Mouse (Mus musculus): ENCODE measurements at regions not wholly inside any gene's neighbourhood (a gene's known extent, or its start where the extent isn't known, plus 50 kb on each side); places are given as distances from the start of the nearest gene placed in this dataset.

DNA sequence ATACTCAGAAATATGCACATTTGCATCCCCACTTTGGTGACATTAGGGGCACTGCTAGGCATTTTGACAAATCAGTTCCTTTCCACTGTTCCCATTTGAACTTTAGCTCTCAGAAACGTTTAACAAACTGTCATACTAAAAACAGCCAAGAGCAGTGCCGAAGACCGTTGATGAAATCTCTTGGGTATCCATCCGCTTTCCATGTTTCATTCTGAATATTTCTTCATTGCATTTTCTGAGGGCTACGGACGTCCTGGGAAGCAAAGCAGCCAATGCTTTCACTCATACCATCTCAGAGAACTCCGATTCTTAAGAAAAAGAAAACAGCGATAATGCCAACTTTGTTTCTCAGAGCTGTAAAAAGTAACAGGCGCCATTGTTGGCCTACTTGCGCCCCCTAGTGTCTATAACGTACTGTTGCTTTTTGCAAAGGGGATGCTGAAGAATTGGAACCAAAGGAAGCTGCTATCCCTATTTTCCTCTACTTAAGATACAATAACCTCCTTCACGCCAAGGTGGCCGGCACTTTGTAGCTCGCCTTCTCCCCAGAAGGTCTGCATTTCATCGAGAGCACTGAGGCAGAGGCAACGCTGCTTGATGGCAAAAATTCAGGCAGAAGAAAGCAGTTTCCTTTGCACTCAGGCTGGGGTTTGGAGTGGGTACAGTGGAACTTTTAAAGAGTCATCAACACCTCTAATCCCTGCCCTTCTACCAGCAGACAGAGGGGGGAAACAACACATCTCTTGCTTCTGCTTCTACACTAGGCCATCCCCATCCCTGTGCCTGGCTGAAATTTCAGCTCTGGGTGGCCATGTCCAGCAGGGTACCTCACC lies 163.1 kb upstream of the Spred2 start:
- TF ChIP-seq MAX (IDR thresholded peaks at IDR 0.05; ENCODE audit: low read length) = no peak
- peak; percentile 96 for TF ChIP-seq RAD21 (IDR thresholded peaks at IDR 0.05; ENCODE audit: low read depth, low read length)
- TF ChIP-seq MEF2A (IDR thresholded peaks at IDR 0.05; ENCODE audit: borderline replicate concordance, low read depth, low read length) = peak; percentile 51; the same call in 1 of the 2 replicates
- TF ChIP-seq ELF1 (IDR thresholded peaks at IDR 0.05; ENCODE audit: low read depth, low read length) = no peak
- TF ChIP-seq CTCF (conservative IDR thresholded peaks at IDR 0.05 in 1 of 2, IDR thresholded peaks at IDR 0.05 in 1 of 2; ENCODE audit: low read depth in 2 of 2, low read length in 2 of 2) = peak; percentile 94
- no peak for TF ChIP-seq POLR2AphosphoS2 (IDR thresholded peaks at IDR 0.05; ENCODE audit: low read depth, low read length)
- peak; percentile 40; the same call in 1 of the 2 replicates for TF ChIP-seq NELFE (IDR thresholded peaks at IDR 0.05; ENCODE audit: low read depth, low read length)
- TF ChIP-seq UBTF (IDR thresholded peaks at IDR 0.05; ENCODE audit: low read depth, low read length) = no peak
- no peak for TF ChIP-seq MXI1 (IDR thresholded peaks at IDR 0.05; ENCODE audit: low read depth, low read length)
- TF ChIP-seq CHD2 (IDR thresholded peaks at IDR 0.05; ENCODE audit: low read length) = no peak
- TF ChIP-seq CHD1 (IDR thresholded peaks at IDR 0.05; ENCODE audit: low read depth, low read length) = no peak
- peak; percentile 92 for TF ChIP-seq SMC3 (IDR thresholded peaks at IDR 0.05; ENCODE audit: low read depth, low read length)
- no peak for TF ChIP-seq NRF1 (IDR thresholded peaks at IDR 0.05; ENCODE audit: low read depth, low read length)
- TF ChIP-seq GABPA (IDR thresholded peaks at IDR 0.05; ENCODE audit: insufficient replicate concordance, low read depth, low read length) = no peak
- TF ChIP-seq TBP (conservative IDR thresholded peaks at IDR 0.05; ENCODE audit: low read depth, low read length) = no peak
- TF ChIP-seq ZC3H11A (IDR thresholded peaks at IDR 0.05; ENCODE audit: low read depth, low read length) = peak; percentile 84
- 0 out of 2 replicates have a peak, but pooled peaks have one; percentile 18 for TF ChIP-seq JUND (conservative IDR thresholded peaks at IDR 0.05; ENCODE audit: low read depth, low read length)
- no peak for TF ChIP-seq MAZ (IDR thresholded peaks at IDR 0.05; ENCODE audit: low read depth, low read length)
- TF ChIP-seq MYC (IDR thresholded peaks at IDR 0.05; ENCODE audit: low read depth, low read length) = no peak
- TF ChIP-seq IRF4 (IDR thresholded peaks at IDR 0.05; ENCODE audit: low read depth, low read length) = peak; percentile 51; the same call in 1 of the 2 replicates
- dilution Hi-C loops (cut with MboI; ENCODE audit: extremely low pct_ligation_motif_present, extremely low pct_unique_long_range_greater_than_20kb, low sequenced_read_pairs) (no loop called here), in situ Hi-C loops (cut with MboI; ENCODE audit: low pct_ligation_motif_present, low pct_unique_long_range_greater_than_20kb, low sequenced_read_pairs) (loop anchor here (25.0 kb wide), 2 partner anchors 724 to 949 kb away; no protein-coding TSS in a partner anchor)
- no peaks in the 10 kb centered on the region for H3K36me3 ChIP-seq (replicated peaks in 1 of 2; ENCODE audit: control insufficient read depth in 1 of 2, insufficient read depth in 1 of 2, low read length in 1 of 2)
- DNase-seq (ENCODE audit: extremely low read depth) = peak; percentile 78
- H3K9ac ChIP-seq (ENCODE audit: insufficient read depth, low read depth) = peak overlapping the region; percentile 56
- no peaks in the 10 kb centered on the region for H3K9me3 ChIP-seq (replicated peaks; ENCODE audit: low read length)
- H3K4me1 ChIP-seq (ENCODE audit: control insufficient read depth in 1 of 2, insufficient read depth in 2 of 2) = 0 out of 4 replicates have a peak, but pooled peaks cover 2 to 3% of the 10 kb centered on the region in 2 experiments
- H3K79me2 ChIP-seq (replicated peaks; ENCODE audit: control insufficient read depth, extremely low read depth, insufficient read depth, poor library complexity, severe bottlenecking) = no peaks in the 10 kb centered on the region
- peak overlapping the region; percentile 14 to 36 (median 34) for H3K4me3 ChIP-seq (replicated peaks in 1 of 3; ENCODE audit: low read depth in 2 of 3, low read length in 2 of 3, poor library complexity in 1 of 3)
- H3K27ac ChIP-seq (ENCODE audit: insufficient read depth, low read depth) = no peak overlapping the region
- no peaks in the 10 kb centered on the region for H3K27me3 ChIP-seq (replicated peaks)
- peak overlapping the region; percentile 64 for H3K4me2 ChIP-seq (ENCODE audit: insufficient read depth, low read depth, poor library complexity, severe bottlenecking)

GRCm38 (mm10) chr11:19761694-19761976 lies 162.5 kb upstream of the Spred2 start:
- Histone ChIP-seq H3K4me3 (replicated peaks in 1 of 3; ENCODE audit: low read depth in 2 of 3, low read length in 2 of 3, poor library complexity in 1 of 3) (no peak overlapping the region), H3K4me1 (ENCODE audit: control insufficient read depth in 1 of 2, insufficient read depth in 2 of 2) (0 out of 4 replicates have a peak, but pooled peaks cover 2 to 3% of the 10 kb centered on the region in 2 experiments), H3K36me3 (replicated peaks in 1 of 2; ENCODE audit: control insufficient read depth in 1 of 2, insufficient read depth in 1 of 2, low read length in 1 of 2) (no peaks in the 10 kb centered on the region), H3K27me3 (replicated peaks) (no peaks in the 10 kb centered on the region), H3K9me3 (replicated peaks; ENCODE audit: low read length) (no peaks in the 10 kb centered on the region), H3K79me2 (replicated peaks; ENCODE audit: control insufficient read depth, extremely low read depth, insufficient read depth, poor library complexity, severe bottlenecking) (no peaks in the 10 kb centered on the region), H3K4me2 (ENCODE audit: insufficient read depth, low read depth, poor library complexity, severe bottlenecking) (no peak overlapping the region), H3K9ac (ENCODE audit: insufficient read depth, low read depth) (no peak overlapping the region), H3K27ac (ENCODE audit: insufficient read depth, low read depth) (no peak overlapping the region)
- dilution Hi-C loops (cut with MboI; ENCODE audit: extremely low pct_ligation_motif_present, extremely low pct_unique_long_range_greater_than_20kb, low sequenced_read_pairs) = no loop called here
- no peak for DNase-seq (ENCODE audit: extremely low read depth)
- in situ Hi-C loops (cut with MboI; ENCODE audit: low pct_ligation_motif_present, low pct_unique_long_range_greater_than_20kb, low sequenced_read_pairs) = loop anchor here (25.0 kb wide), 2 partner anchors 724 to 949 kb away; no protein-coding TSS in a partner anchor
- no peak for TF ChIP-seq ZKSCAN1 (IDR thresholded peaks at IDR 0.05; ENCODE audit: borderline replicate concordance, low read depth, low read length)
- TF ChIP-seq MYC (IDR thresholded peaks at IDR 0.05; ENCODE audit: low read depth, low read length) = no peak
- TF ChIP-seq NRF1 (IDR thresholded peaks at IDR 0.05; ENCODE audit: low read depth, low read length) = no peak
- TF ChIP-seq CTCF (conservative IDR thresholded peaks at IDR 0.05 in 1 of 2, IDR thresholded peaks at IDR 0.05 in 1 of 2; ENCODE audit: low read depth in 2 of 2, low read length in 2 of 2) = no peak
- TF ChIP-seq ZC3H11A (IDR thresholded peaks at IDR 0.05; ENCODE audit: low read depth, low read length) = no peak
- no peak for TF ChIP-seq USF1 (IDR thresholded peaks at IDR 0.05; ENCODE audit: low read depth, low read length)
- no peak for TF ChIP-seq POLR2AphosphoS2 (IDR thresholded peaks at IDR 0.05; ENCODE audit: low read depth, low read length)
- TF ChIP-seq NELFE (IDR thresholded peaks at IDR 0.05; ENCODE audit: low read depth, low read length) = no peak
